Mouse (Mus musculus): Measurements from ENCODE around the gene Vcpkmt. TPM values are rescaled to one million over a fixed set of nuclear protein-coding genes. Genes with fewer than 3 reads are reported as not detected.

The Vcpkmt gene
- polyA plus RNA-seq, 1 experiment from 2014 or later, result 32.1 TPM

- H3K27ac ChIP-seq (replicated peaks), result no peak overlapping the region
- no peak overlapping the region for H3K4me3 ChIP-seq
- H3K9ac ChIP-seq (replicated peaks), result no peak overlapping the region
- H3K4me2 ChIP-seq (replicated peaks), result no peak overlapping the region
- no peaks in the 10 kb centered on the region for H3K27me3 ChIP-seq
- 63% methylated on average over 10 of the region's 10 CpGs for WGBS
- peaks cover 17% of the 10 kb centered on the region for H3K4me1 ChIP-seq
- ATAC-seq (replicated peaks), result no peak
- no peaks in the 10 kb centered on the region for H3K36me3 ChIP-seq
- no peaks in the 10 kb centered on the region for H3K9me3 ChIP-seq
Measured at GRCm38 (mm10) chr12:69536616-69537242, 46.1 kb downstream of the Vcpkmt start.

- H3K9me3 ChIP-seq, result no peaks in the 10 kb centered on the region
- no peak overlapping the region for H3K9ac ChIP-seq (replicated peaks)
- peaks cover 8% of the 10 kb centered on the region for H3K4me1 ChIP-seq
- no peak overlapping the region for H3K4me2 ChIP-seq (replicated peaks)
- no peak for ATAC-seq (replicated peaks)
- H3K27me3 ChIP-seq, result no peaks in the 10 kb centered on the region
- no peak overlapping the region for H3K27ac ChIP-seq (replicated peaks)
- WGBS, result 90% methylated on average over 5 of the region's 5 CpGs
- H3K36me3 ChIP-seq, result no peaks in the 10 kb centered on the region
- H3K4me3 ChIP-seq, result no peak overlapping the region
Measured at GRCm38 (mm10) chr12:69533237-69533636, 49.6 kb downstream of the Vcpkmt start.

GRCm38 (mm10) chr12:69532530-69532929, 50.3 kb downstream of the Vcpkmt start:
- Histone ChIP-seq H3K4me1 (peaks cover 5% of the 10 kb centered on the region; the same call in 1 of the 2 replicates), H3K27me3 (no peaks in the 10 kb centered on the region), H3K27ac (replicated peaks) (no peak overlapping the region), H3K4me2 (replicated peaks) (no peak overlapping the region), H3K36me3 (no peaks in the 10 kb centered on the region), H3K4me3 (no peak overlapping the region), H3K9ac (replicated peaks) (no peak overlapping the region), H3K9me3 (no peaks in the 10 kb centered on the region)
- 90% methylated on average over 3 of the region's 3 CpGs for WGBS
- no peak for ATAC-seq (replicated peaks)

- no peak overlapping the region for H3K27ac ChIP-seq (replicated peaks)
- WGBS, result 90% methylated on average over 4 of the region's 4 CpGs
- H3K9me3 ChIP-seq, result no peaks in the 10 kb centered on the region
- no peaks in the 10 kb centered on the region for H3K36me3 ChIP-seq
- H3K4me3 ChIP-seq, result no peak overlapping the region
- H3K27me3 ChIP-seq, result no peaks in the 10 kb centered on the region
- peaks cover under 1% of the 10 kb centered on the region; the same call in 1 of the 2 replicates for H3K4me1 ChIP-seq
- no peak for ATAC-seq (replicated peaks)
- H3K9ac ChIP-seq (replicated peaks), result no peak overlapping the region
- no peak overlapping the region for H3K4me2 ChIP-seq (replicated peaks)
Measured at GRCm38 (mm10) chr12:69532091-69532490, 50.7 kb downstream of the Vcpkmt start.

GRCm38 (mm10) chr12:69529694-69530403, 53.0 kb downstream of the Vcpkmt start:
- Histone ChIP-seq H3K36me3 (no peaks in the 10 kb centered on the region), H3K27ac (replicated peaks) (no peak overlapping the region), H3K4me1 (no peaks in the 10 kb centered on the region), H3K4me2 (replicated peaks) (no peak overlapping the region), H3K27me3 (no peaks in the 10 kb centered on the region), H3K9ac (replicated peaks) (no peak overlapping the region), H3K9me3 (no peaks in the 10 kb centered on the region), H3K4me3 (no peak overlapping the region)
- ATAC-seq (replicated peaks), result no peak
- 89% methylated on average over 13 of the region's 13 CpGs for WGBS

- Histone ChIP-seq H3K9ac (replicated peaks) (no peak overlapping the region), H3K4me3 (no peak overlapping the region), H3K27me3 (no peaks in the 10 kb centered on the region), H3K4me1 (no peaks in the 10 kb centered on the region), H3K36me3 (no peaks in the 10 kb centered on the region), H3K27ac (replicated peaks) (no peak overlapping the region), H3K9me3 (no peaks in the 10 kb centered on the region), H3K4me2 (replicated peaks) (no peak overlapping the region)
- WGBS, result 92% methylated on average over 8 of the region's 8 CpGs
- ATAC-seq (replicated peaks), result no peak
Measured at GRCm38 (mm10) chr12:69528275-69529032, 54.4 kb downstream of the Vcpkmt start.

Small RNA genes lying within 50 kb of the gene (microRNA-seq; reads per million reads assigned to microRNA genes)
- not detected for gene Gm23018

Other genes starting within 250 kb of the Vcpkmt start
- gene Nemf, start 225.9 kb downstream of the Vcpkmt start, polyA plus RNA-seq (2015; fragmentation: Nextera tagmentation; extraction: Ambion mirVana), result 91.3 and 91.8 TPM in 2 replicates
- gene Arf6, start 210.9 kb downstream of the Vcpkmt start, polyA plus RNA-seq (2015; fragmentation: Nextera tagmentation; extraction: Ambion mirVana), result 32.1 and 33.0 TPM in 2 replicates
- gene Gm9887, start 210.6 kb downstream of the Vcpkmt start, polyA plus RNA-seq (2015; fragmentation: Nextera tagmentation; extraction: Ambion mirVana), result 1.0 and 1.1 TPM in 2 replicates
- gene Sos2, start 98.8 kb upstream of the Vcpkmt start, polyA plus RNA-seq (2015; fragmentation: Nextera tagmentation; extraction: Ambion mirVana), result 10.3 and 11.2 TPM in 2 replicates
- 12.5 and 14.4 TPM in 2 replicates for gene L2hgdh, start 141.8 kb upstream of the Vcpkmt start, polyA plus RNA-seq (2015; fragmentation: Nextera tagmentation; extraction: Ambion mirVana)
- 24.3 and 25.9 TPM in 2 replicates for gene Atp5s, start 141.9 kb upstream of the Vcpkmt start, polyA plus RNA-seq (2015; fragmentation: Nextera tagmentation; extraction: Ambion mirVana)
- 3.6 and 5.6 TPM in 2 replicates for gene Cdkl1, start 208.2 kb upstream of the Vcpkmt start, polyA plus RNA-seq (2015; fragmentation: Nextera tagmentation; extraction: Ambion mirVana)